Mouse (Mus musculus) hindbrain, embryonic 15.5 days (tissue): ENCODE data around the gene Catsperz. TPM values are rescaled to one million over a fixed set of nuclear protein-coding genes. Genes with fewer than 3 reads are reported as not detected.

Source experiments
- ATAC-seq: fragments of 200-750 bp; cut with Nextera tagmentation; 2 replicates; pipeline ENCODE4 v1.8.0; 2017; ENCODE audit warnings: low read depth, moderate number of reproducible peaks, moderate TSS enrichment; ENCODE audit not compliant: low FRiP score
- H3K27ac ChIP-seq: fragments of 300-500 bp; sonication (generic); replicated peaks from 2 replicates; pipeline ENCODE4 v1.5.1; 2015; ENCODE audit warnings: mild to moderate bottlenecking, inconsistent platforms
- H3K27me3 ChIP-seq: fragments of 300-500 bp; sonication (generic); 2 replicates; pipeline ENCODE4 v1.6.1; 2015; ENCODE audit warnings: control low read depth, inconsistent platforms
- H3K36me3 ChIP-seq: fragments of 300-500 bp; sonication (generic); 2 replicates; pipeline ENCODE4 v1.6.1; 2015; ENCODE audit warnings: control low read depth, inconsistent platforms
- H3K4me1 ChIP-seq: fragments of 300-500 bp; sonication (generic); replicated peaks from 2 replicates; pipeline ENCODE4 v1.6.1; 2015; ENCODE audit warnings: control low read depth, inconsistent platforms
- H3K4me2 ChIP-seq: fragments of 300-500 bp; sonication (generic); 2 replicates; pipeline ENCODE4 v1.6.1; 2015; ENCODE audit warnings: moderate library complexity, mild to moderate bottlenecking, inconsistent platforms
- H3K4me3 ChIP-seq: fragments of 300-500 bp; sonication (generic); 2 replicates; pipeline ENCODE4 v1.5.1; 2015; ENCODE audit warnings: mild to moderate bottlenecking, inconsistent platforms
- H3K9ac ChIP-seq: fragments of 300-500 bp; sonication (generic); 2 replicates; pipeline ENCODE4 v1.6.1; 2015; ENCODE audit warnings: inconsistent platforms
- H3K9me3 ChIP-seq: fragments of 300-500 bp; sonication (generic); 2 replicates; pipeline ENCODE4 v1.6.1; 2016; ENCODE audit warnings: control low read depth, inconsistent platforms
- WGBS: fragments of 180-500 bp; shearing (Covaris S2); methylation state at CpG from one replicate; pipeline ENCODE4 v1.1.7; 2015; 5-methylcytosine and 5-hydroxymethylcytosine counted together
- polyA plus RNA-seq: library from polyadenylated mRNA; unstranded; fragments of >200 nt; fragmentation: Nextera tagmentation; extraction: Ambion mirVana; gene quantifications from 2 replicates; pipeline ENCODE4 v1.2.1, GENCODE M21; 2015

Catsperz gene
- polyA plus RNA-seq, 1 experiment from 2014 or later, result 2.0 TPM

DNA sequence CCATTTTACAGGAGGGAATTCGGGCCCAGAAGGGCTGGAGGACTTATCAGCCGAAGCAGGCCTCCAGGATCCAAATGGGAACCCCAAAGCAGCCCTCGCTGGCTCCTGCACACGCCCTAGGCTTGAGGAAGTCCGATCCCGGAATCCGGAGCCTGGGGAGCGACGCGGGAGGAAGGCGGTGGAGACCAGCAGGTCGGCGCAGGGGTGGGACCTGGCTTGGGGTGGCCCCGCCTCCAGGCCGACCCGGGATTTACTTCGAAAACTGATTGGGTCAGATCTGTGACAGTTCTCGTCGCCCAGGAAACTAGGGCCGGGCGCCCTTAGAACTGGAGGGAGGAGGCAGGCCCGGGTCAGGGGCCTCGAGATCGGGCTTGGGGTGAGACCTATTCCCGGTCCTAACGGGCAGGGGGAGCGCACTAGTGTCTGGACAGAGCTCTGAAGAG, 17.1 kb upstream of the Catsperz start, which contains the start of gene Gpr137:
Gene Gpr137, minus strand, starts transcription at position 232 of the 443 bp plus-strand sequence.
- Histone ChIP-seq H3K27me3 (0 out of 2 replicates have a peak, but pooled peaks cover 3% of the 10 kb centered on the region), H3K27ac (peak within 1 kb of the TSS; percentile 97), H3K36me3 (no peaks in the 10 kb centered on the region), H3K4me3 (peak within 1 kb of the TSS; percentile 94), H3K4me1 (peaks cover 50% of the 10 kb centered on the region), H3K9me3 (no peaks in the 10 kb centered on the region), H3K4me2 (peak within 1 kb of the TSS; percentile 98), H3K9ac (peak within 1 kb of the TSS; percentile 94)
- WGBS, result 0% methylated on average over 27 of the region's 27 CpGs
- ATAC-seq, result peak; percentile 82

DNA sequence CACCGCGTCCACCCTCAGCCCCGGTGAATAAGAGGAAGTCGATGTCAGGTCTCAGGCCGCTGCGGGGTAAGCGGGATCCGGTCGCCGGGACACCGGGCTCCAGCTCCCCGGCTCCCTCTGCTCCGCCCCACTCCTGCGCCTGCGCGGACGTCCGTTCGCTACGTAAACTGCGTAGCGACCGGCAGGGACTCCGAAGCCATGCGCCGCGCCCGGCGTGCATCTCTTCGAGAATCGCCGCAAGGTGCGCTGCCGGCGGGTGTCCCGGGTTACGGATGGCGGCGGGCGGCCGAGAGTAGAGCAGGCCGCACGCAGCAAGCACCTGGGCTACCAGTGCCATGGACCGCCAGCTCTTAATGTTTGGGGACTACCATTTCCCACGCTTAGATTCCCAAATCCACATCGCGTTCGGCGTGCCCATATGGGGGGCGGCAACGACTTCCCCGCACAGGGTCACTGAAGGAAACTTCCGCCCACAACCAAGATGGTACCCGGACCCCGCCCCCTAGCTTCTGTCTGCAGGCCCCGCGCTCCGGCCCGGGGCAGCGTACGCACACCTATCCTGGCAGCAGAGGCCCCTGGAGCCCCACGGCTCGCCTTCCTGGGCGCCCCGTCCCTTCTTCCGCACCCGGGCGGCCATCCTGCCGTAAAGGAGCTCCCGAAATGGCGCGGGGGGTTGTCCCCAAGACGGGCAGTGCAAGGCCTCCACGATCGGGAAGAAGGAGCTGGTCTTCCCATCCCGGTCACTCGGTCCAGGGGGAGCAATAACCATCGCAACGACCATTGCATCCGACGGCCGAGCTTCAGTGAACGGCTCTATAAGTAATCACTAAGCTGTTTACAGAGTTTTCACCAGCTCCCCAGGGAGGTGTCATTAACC, 16.4 kb upstream of the Catsperz start, which contains the start of gene Bad:
Gene Bad, plus strand, starts transcription at position 490 of the 877 bp plus-strand sequence.
- Histone ChIP-seq H3K9ac (peak within 1 kb of the TSS; percentile 94), H3K27ac (peak within 1 kb of the TSS; percentile 97), H3K4me2 (peak within 1 kb of the TSS; percentile 98), H3K4me3 (peak within 1 kb of the TSS; percentile 94), H3K4me1 (peaks cover 50% of the 10 kb centered on the region), H3K36me3 (no peaks in the 10 kb centered on the region), H3K9me3 (no peaks in the 10 kb centered on the region), H3K27me3 (0 out of 2 replicates have a peak, but pooled peaks cover 8% of the 10 kb centered on the region)
- under 1% methylated on average over 83 of the region's 83 CpGs for WGBS
- peak; percentile 82 for ATAC-seq

DNA sequence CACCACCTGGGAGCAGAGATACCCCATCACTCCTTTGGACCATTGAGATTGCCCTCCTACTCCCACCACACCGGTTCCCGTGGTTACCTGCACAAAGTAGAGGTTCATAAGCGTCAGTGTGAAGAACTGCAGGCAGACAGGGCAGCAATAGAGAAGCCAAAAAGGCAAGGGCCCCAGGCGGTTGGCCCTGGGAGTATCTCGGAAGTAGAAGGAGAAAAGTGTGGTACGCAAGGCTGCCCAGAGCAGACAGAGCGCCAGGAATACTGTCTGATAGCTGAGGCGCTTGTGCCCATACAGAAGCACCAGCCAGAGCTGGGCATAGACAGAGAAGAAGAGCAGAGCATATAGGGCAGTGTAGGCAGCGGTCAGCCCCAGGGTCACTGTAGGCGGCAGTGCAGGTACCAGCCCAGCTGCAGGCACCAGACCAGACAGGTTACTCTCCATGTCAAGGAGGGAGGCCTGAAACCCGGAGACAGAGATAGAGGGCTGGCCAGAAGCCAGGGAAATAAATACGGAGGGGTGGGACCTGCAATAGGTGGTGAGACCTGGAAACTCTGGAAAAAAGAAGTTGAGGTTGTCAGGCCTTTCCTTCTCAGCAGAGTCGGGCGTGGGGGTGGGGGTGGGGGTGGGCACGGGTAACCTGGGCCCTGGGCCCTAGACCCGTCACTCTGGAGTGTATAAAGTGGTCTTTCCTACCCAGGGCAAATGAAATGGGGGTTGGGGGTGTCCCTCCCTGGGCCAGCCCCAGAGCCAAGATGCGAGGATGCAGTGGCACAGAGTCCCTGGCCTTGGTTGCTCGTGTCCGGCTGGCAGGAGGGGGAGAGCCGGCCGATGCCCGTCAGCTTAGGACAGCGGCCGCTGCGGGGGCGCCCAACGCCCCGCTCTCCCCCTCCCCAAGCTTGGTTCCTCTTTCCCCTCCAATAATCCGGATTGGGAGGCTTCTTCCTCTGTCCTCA, 15.5 kb upstream of the Catsperz start:
- Histone ChIP-seq H3K4me1 (peaks cover 50% of the 10 kb centered on the region), H3K9me3 (no peaks in the 10 kb centered on the region), H3K36me3 (no peaks in the 10 kb centered on the region), H3K9ac (peak overlapping the region; percentile 94), H3K27ac (peak overlapping the region; percentile 97), H3K4me2 (peak overlapping the region; percentile 98), H3K27me3 (peaks cover 16% of the 10 kb centered on the region; the same call in 1 of the 2 replicates), H3K4me3 (peak overlapping the region; percentile 94)
- WGBS, result 18% methylated on average over 29 of the region's 29 CpGs
- ATAC-seq, result peak; percentile 5

GRCm38 (mm10) chr19:6939106-6940002, 14.2 kb upstream of the Catsperz start:
- peaks cover 53% of the 10 kb centered on the region for H3K4me1 ChIP-seq
- ATAC-seq, result no peak
- peak overlapping the region; percentile 94 for H3K9ac ChIP-seq
- H3K27ac ChIP-seq, result no peak overlapping the region
- 89% methylated on average over 20 of the region's 20 CpGs for WGBS
- peaks cover 26% of the 10 kb centered on the region; the same call in 1 of the 2 replicates for H3K27me3 ChIP-seq
- H3K4me3 ChIP-seq, result peak overlapping the region; percentile 94
- no peaks in the 10 kb centered on the region for H3K9me3 ChIP-seq
- H3K4me2 ChIP-seq, result peak overlapping the region; percentile 98
- H3K36me3 ChIP-seq, result no peaks in the 10 kb centered on the region

- Histone ChIP-seq H3K27ac (no peak overlapping the region), H3K27me3 (peaks cover 35% of the 10 kb centered on the region), H3K9ac (no peak overlapping the region), H3K4me2 (peak overlapping the region; percentile 11), H3K4me3 (no peak overlapping the region), H3K36me3 (no peaks in the 10 kb centered on the region), H3K4me1 (peaks cover 57% of the 10 kb centered on the region), H3K9me3 (no peaks in the 10 kb centered on the region)
- 68% methylated on average over 16 of the region's 16 CpGs for WGBS
- ATAC-seq, result no peak
These were observed 12.6 kb upstream of the Catsperz start for GRCm38 (mm10) chr19:6937541-6938465.

GRCm38 (mm10) chr19:6936299-6936698, 11.1 kb upstream of the Catsperz start:
- Histone ChIP-seq H3K9me3 (no peaks in the 10 kb centered on the region), H3K36me3 (no peaks in the 10 kb centered on the region), H3K4me1 (peaks cover 53% of the 10 kb centered on the region), H3K4me3 (no peak overlapping the region), H3K27me3 (peaks cover 50% of the 10 kb centered on the region), H3K27ac (no peak overlapping the region), H3K4me2 (no peak overlapping the region), H3K9ac (no peak overlapping the region)
- ATAC-seq, result no peak
- 18% methylated on average over 3 of the region's 3 CpGs for WGBS

DNA sequence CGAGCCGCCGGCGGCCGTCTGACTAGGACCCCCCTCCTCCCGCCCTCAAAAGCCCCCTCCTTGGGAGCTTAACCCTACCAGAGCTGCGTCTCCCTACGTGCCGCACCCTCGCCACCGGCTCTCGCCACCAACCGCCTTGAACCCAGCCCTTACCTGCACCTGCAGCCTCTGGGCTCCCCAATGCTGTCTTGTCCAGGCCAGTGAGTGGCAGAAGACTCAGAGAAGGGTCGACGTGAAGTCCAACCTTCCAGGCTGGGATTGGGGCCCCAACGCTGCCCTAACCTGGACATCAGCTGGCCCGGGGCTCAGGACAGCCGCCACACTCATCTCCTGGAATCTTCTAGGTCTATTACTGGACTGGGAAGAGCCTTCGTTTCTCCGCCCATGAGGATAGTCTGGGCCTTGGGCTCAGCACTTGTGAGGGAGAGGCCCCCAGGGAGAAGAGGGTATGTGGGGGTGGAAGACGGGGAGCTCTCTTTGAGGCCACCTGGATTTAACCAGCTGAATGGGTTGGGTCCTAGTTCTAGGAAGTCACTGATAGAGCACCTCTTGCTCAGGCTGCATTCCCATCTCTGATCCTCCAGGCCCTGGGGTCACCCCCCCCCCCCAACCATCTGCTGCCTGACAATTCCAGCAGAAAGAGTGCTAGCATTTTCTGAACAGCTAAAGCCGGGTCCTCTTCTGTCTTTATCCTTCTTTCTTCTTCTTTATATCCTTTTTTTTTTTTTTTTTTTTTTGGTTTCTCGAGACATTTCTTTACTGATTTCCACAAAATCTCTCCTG, 9.2 kb upstream of the Catsperz start, which contains the start of gene Kcnk4:
Gene Kcnk4, minus strand, starts transcription at position 321 of the 783 bp plus-strand sequence.
- peak within 1 kb of the TSS; percentile 84 for H3K4me2 ChIP-seq
- no peaks in the 10 kb centered on the region for H3K9me3 ChIP-seq
- H3K27me3 ChIP-seq, result peaks cover 62% of the 10 kb centered on the region
- ATAC-seq, result no peak; the same call in 1 of the 2 replicates
- H3K36me3 ChIP-seq, result no peaks in the 10 kb centered on the region
- peaks cover 36% of the 10 kb centered on the region for H3K4me1 ChIP-seq
- H3K27ac ChIP-seq, result no peak within 1 kb of the TSS; the same call in 1 of the 2 replicates
- H3K9ac ChIP-seq, result peak within 1 kb of the TSS; percentile 57
- peak within 1 kb of the TSS; percentile 47 for H3K4me3 ChIP-seq
- 8% methylated on average over 23 of the region's 23 CpGs for WGBS

DNA sequence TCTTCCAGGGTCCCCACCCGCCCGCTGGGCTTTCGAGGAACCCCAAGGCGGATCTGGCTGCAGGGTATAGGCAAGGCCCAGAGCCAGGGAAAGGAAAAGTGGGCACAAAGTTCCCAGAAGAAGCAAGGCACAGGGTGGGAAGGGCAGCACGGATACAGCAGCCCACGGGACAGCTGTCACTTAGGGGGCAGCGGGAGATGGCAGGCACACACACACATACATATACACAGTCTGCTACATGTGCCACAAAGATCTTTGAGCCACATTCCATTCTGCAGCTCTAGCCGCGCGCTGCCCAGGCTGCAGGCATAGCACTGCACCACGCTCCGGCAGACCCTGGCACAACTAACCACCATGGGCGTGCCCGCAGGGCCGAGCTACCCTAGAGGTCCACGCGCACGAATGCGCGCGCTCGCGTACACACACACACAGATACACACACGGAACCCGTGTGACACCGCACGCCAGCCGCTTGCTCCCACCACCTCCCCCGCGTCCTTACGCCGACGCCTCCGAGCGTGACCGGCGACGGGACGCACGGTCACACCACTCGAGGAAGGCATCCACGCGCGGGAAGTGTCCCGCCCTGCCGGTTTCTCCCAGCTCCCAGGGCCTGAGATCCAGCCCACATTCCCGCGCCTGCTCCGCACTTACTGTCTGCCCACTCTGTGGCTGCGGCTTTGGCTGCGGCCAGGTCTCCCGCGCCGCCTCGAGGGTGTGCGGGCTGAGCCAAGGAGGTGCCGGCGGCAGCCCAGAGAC, 8.4 kb upstream of the Catsperz start:
- Histone ChIP-seq H3K4me2 (peak overlapping the region; percentile 84), H3K27ac (no peak overlapping the region; the same call in 1 of the 2 replicates), H3K27me3 (peaks cover 69% of the 10 kb centered on the region), H3K9ac (peak overlapping the region; percentile 57), H3K4me3 (peak overlapping the region; percentile 47), H3K36me3 (no peaks in the 10 kb centered on the region), H3K9me3 (no peaks in the 10 kb centered on the region), H3K4me1 (peaks cover 28% of the 10 kb centered on the region)
- ATAC-seq, result peak; percentile 77
- 3% methylated on average over 58 of the region's 58 CpGs for WGBS

DNA sequence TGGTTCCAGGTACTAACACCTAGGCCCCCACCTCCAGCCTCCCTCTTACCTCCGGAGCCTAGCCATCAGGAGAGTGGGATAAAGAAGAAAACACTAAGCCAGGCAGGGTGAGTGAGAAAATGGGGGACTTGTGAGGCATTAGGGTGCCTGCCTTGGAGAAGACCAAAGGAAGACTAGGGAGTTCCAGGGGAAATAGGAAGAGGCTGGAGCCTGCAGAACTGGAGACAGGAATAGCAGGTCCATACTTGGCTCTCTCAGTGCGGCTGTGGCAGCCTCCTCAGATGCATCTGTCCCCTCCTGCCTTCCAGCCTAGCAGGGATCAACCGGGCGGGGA, 7.9 kb upstream of the Catsperz start:
- 30% methylated on average over 4 of the region's 4 CpGs for WGBS
- H3K9me3 ChIP-seq, result no peaks in the 10 kb centered on the region
- no peak overlapping the region for H3K27ac ChIP-seq
- H3K4me3 ChIP-seq, result peak overlapping the region; percentile 47
- H3K27me3 ChIP-seq, result peaks cover 75% of the 10 kb centered on the region
- H3K4me1 ChIP-seq, result peaks cover 23% of the 10 kb centered on the region
- ATAC-seq, result no peak
- H3K9ac ChIP-seq, result peak overlapping the region; percentile 57; the same call in 1 of the 2 replicates
- H3K4me2 ChIP-seq, result peak overlapping the region; percentile 84
- no peaks in the 10 kb centered on the region for H3K36me3 ChIP-seq
